Mouse (Mus musculus): ENCODE data around the gene Ankrd12. TPM values are rescaled to one million over a fixed set of nuclear protein-coding genes. Genes with fewer than 3 reads are reported as not detected.
A peak's percentile ranks its signal among the peaks of the same experiment; 100 is the strongest.

Ankrd12 gene
- total and polyA plus RNA-seq, 2 experiments from 2014 or later = 37.2 to 171 TPM

DNA sequence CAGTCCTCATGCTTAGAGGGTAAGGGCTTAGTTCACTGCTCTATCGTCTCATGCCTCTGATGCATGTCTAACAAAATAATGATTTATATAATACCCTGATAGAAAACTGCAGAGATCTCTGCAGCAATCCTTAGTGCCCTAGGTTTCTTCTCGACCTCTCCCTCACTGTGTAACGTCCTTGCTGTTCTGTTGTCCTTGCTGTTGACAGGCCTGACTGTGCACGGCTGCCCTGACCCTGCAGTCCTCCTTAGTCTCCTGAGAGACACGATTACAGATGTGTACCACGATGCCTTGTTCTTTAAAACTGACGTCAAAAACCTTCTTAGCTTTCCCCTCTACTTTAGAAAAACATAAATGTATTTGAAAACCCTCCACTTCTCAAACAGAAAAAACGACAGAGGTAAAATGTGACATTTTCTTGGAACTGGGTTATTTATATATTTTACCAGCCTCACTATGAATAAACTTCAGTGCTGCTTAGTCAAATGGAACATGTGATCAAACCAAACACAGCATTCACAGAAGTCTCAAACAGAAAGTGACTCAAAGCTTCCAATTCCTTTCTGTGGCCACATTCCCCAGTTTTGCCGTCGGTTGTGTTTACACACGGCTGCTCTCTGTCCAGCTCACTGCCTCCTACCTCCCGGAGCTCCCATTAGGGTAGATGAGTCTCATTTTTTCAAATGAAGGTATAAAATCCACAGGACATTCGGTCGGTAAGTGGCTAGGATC lies 137.3 kb downstream of the Ankrd12 start:
- no peak for DNase-seq (ENCODE audit: low spot score)
- ATAC-seq = no peak
- WGBS = 55% methylated on average over 14 of the region's 14 CpGs
- H3K4me1 ChIP-seq (ENCODE audit: insufficient read depth, low read length) = no peaks in the 10 kb centered on the region
- no peak for TF ChIP-seq CTCF (IDR thresholded peaks at IDR 0.05; ENCODE audit: low read depth)
- no peak overlapping the region for H3K4me2 ChIP-seq (ENCODE audit: low read depth, low read length)
- H3K4me3 ChIP-seq (ENCODE audit: low read length) = no peak overlapping the region
- no peak overlapping the region for H3K9ac ChIP-seq (replicated peaks; ENCODE audit: low read length)
- no peaks in the 10 kb centered on the region for H3K9me3 ChIP-seq (ENCODE audit: low read length)
- no peaks in the 10 kb centered on the region for H3K27me3 ChIP-seq (ENCODE audit: insufficient read depth, low read length)
- no peak overlapping the region; the same call in 1 of the 2 replicates for H3K27ac ChIP-seq
- H3K36me3 ChIP-seq (ENCODE audit: insufficient read depth, low read length) = peaks cover 9% of the 10 kb centered on the region; the same call in 1 of the 2 replicates

DNA sequence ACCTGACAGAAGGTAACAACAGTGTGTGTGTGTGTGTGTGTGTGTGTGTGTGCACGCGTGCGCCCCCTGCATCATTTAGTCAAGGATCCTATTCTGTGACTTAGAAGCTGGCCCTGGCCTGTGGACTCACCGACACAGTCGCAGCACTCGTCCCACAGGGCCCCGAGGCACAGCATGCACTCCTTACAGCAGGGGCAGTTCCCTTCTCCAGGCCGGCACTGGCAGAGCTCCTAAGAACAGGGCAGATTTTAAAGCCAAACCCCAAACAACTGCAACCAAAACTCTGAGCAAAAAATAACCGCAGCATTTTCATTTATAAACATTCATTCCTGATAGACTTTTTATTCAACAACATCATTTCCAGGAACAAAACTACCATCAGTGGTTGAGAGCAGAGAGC lies 139.2 kb downstream of the Ankrd12 start:
- no peaks in the 10 kb centered on the region for H3K27me3 ChIP-seq (ENCODE audit: insufficient read depth, low read length)
- no peak overlapping the region for H3K4me2 ChIP-seq (ENCODE audit: low read depth, low read length)
- ATAC-seq (no peak), DNase-seq (ENCODE audit: low spot score) (no peak)
- peaks cover 13% of the 10 kb centered on the region; the same call in 1 of the 2 replicates for H3K36me3 ChIP-seq (ENCODE audit: insufficient read depth, low read length)
- H3K4me1 ChIP-seq (ENCODE audit: insufficient read depth, low read length) = no peaks in the 10 kb centered on the region
- TF ChIP-seq CTCF (IDR thresholded peaks at IDR 0.05; ENCODE audit: low read depth) = no peak
- H3K9ac ChIP-seq (replicated peaks; ENCODE audit: low read length) = no peak overlapping the region
- 81% methylated on average over 9 of the region's 9 CpGs for WGBS
- H3K27ac ChIP-seq = no peak overlapping the region
- H3K9me3 ChIP-seq (ENCODE audit: low read length) = no peaks in the 10 kb centered on the region
- H3K4me3 ChIP-seq (ENCODE audit: low read length) = no peak overlapping the region

DNA sequence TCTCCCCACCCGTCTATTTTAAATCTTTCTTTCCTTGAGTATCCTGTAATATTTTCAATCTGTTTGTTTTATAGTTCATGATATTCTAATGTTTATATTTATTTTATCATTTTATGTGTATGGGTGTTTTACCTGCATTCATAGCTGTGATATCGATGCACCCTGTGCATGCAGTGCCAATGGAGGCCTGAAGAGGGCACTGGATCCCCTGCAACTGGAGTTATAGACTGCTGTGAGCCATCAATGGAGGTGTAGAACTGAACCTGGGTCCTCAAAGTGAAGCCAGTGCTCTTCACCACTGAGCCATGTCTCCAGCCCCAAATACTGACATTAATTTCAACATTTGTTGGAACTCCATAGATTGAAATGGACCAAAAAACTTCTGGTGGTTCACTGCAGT lies 143.1 kb downstream of the Ankrd12 start:
- no peak for DNase-seq (ENCODE audit: low spot score)
- ATAC-seq = no peak
- no peaks in the 10 kb centered on the region for H3K27me3 ChIP-seq (ENCODE audit: insufficient read depth, low read length)
- no peak overlapping the region for H3K27ac ChIP-seq
- TF ChIP-seq CTCF (IDR thresholded peaks at IDR 0.05; ENCODE audit: low read depth) = peak; percentile 56
- no peak overlapping the region for H3K4me2 ChIP-seq (ENCODE audit: low read depth, low read length)
- H3K4me3 ChIP-seq (ENCODE audit: low read length) = no peak overlapping the region
- 0 out of 2 replicates have a peak, but pooled peaks cover 3% of the 10 kb centered on the region for H3K4me1 ChIP-seq (ENCODE audit: insufficient read depth, low read length)
- H3K9me3 ChIP-seq (ENCODE audit: low read length) = no peaks in the 10 kb centered on the region
- no peak overlapping the region for H3K9ac ChIP-seq (replicated peaks; ENCODE audit: low read length)
- 98% methylated on average over 2 of the region's 2 CpGs for WGBS
- H3K36me3 ChIP-seq (ENCODE audit: insufficient read depth, low read length) = peaks cover 17% of the 10 kb centered on the region; the same call in 1 of the 2 replicates

DNA sequence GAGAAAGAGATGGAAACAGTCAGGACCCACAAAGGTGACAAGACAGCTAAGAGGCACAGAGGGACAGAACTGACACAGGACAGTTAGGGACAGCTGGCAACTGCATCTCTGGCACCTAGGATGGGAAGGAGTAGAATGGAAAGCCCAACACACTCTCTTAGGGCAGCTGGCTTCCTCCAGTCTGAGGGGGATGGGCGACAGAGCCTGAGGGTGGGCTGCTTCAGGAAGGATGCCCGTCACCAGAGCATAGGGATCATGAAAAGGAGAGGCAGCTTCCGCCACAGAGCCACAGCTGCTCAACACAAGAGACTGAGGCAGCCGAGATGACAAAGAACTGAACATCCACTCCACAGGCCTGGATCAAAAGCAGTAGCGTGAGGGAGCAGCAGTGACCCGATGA lies 145.4 kb downstream of the Ankrd12 start:
- Histone ChIP-seq H3K4me2 (ENCODE audit: low read depth, low read length) (no peak overlapping the region), H3K4me3 (ENCODE audit: low read length) (no peak overlapping the region), H3K27ac (no peak overlapping the region), H3K36me3 (ENCODE audit: insufficient read depth, low read length) (peaks cover 9% of the 10 kb centered on the region; the same call in 1 of the 2 replicates), H3K9ac (replicated peaks; ENCODE audit: low read length) (no peak overlapping the region), H3K4me1 (ENCODE audit: insufficient read depth, low read length) (0 out of 2 replicates have a peak, but pooled peaks cover 3% of the 10 kb centered on the region), H3K27me3 (ENCODE audit: insufficient read depth, low read length) (no peaks in the 10 kb centered on the region), H3K9me3 (ENCODE audit: low read length) (no peaks in the 10 kb centered on the region)
- ATAC-seq = peak; percentile 68
- no peak for TF ChIP-seq CTCF (IDR thresholded peaks at IDR 0.05; ENCODE audit: low read depth)
- no peak for DNase-seq (ENCODE audit: low spot score)
- 48% methylated on average over 6 of the region's 6 CpGs for WGBS

DNA sequence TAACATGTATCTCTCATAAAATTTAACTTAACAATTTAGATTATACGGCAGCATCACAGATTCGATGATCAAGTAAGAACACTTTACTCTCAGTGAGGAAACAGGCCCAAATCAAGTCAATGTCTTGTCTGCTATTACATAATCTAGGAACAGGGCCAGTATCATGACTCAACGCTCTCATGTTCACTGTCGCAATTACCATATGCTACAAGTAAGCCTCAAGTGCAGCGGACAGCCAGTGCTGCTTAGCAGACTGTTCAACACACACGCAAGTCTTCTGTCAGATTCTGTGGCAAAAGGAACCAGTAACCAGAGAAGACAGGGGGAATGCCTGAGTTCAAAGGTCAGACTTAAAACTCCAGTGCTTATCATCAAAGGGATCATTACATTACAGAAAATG lies 145.9 kb downstream of the Ankrd12 start:
- peak; percentile 55 for DNase-seq (ENCODE audit: low spot score)
- Histone ChIP-seq H3K4me2 (ENCODE audit: low read depth, low read length) (no peak overlapping the region), H3K4me1 (ENCODE audit: insufficient read depth, low read length) (0 out of 2 replicates have a peak, but pooled peaks cover 3% of the 10 kb centered on the region), H3K27ac (no peak overlapping the region), H3K4me3 (ENCODE audit: low read length) (no peak overlapping the region), H3K27me3 (ENCODE audit: insufficient read depth, low read length) (no peaks in the 10 kb centered on the region), H3K9me3 (ENCODE audit: low read length) (no peaks in the 10 kb centered on the region), H3K36me3 (ENCODE audit: insufficient read depth, low read length) (peaks cover 13% of the 10 kb centered on the region; the same call in 1 of the 2 replicates), H3K9ac (replicated peaks; ENCODE audit: low read length) (no peak overlapping the region)
- 58% methylated on average over 6 of the region's 6 CpGs for WGBS
- ATAC-seq = peak; percentile 53; the same call in 1 of the 2 replicates
- no peak for TF ChIP-seq CTCF (IDR thresholded peaks at IDR 0.05; ENCODE audit: low read depth)

DNA sequence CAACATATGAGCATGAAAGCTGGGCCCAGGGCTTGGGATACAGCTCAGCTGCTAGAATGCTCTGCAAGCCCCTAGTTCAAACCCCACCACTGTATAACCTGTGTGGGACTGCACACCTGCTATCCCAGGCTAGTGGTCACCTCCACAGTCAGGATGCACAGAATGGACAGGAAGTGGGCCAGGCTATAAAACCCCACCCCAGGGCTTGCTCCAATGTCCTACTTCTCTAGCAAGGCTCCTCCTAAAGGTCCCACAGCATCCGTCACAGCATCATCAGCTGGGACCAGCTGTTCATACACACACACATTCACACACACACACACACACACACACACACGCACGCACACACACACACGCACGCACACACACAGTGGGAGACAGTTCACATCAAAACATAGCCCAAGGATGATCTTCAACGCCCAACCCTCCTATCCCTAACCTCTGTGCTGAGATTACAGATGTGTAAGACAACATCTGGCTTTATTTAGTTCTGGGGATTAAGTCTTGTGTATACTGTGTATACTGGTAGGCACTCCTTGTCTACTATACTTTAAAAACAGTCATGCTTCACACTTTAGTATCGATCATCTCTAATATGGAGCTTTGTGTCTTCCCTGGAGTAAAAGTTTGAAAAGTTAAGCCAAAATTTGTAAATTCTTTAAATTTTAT lies 146.6 kb downstream of the Ankrd12 start:
- no peaks in the 10 kb centered on the region for H3K27me3 ChIP-seq (ENCODE audit: insufficient read depth, low read length)
- H3K36me3 ChIP-seq (ENCODE audit: insufficient read depth, low read length) = peaks cover 16% of the 10 kb centered on the region
- no peak overlapping the region for H3K4me3 ChIP-seq (ENCODE audit: low read length)
- H3K9me3 ChIP-seq (ENCODE audit: low read length) = no peaks in the 10 kb centered on the region
- ATAC-seq (no peak), DNase-seq (ENCODE audit: low spot score) (no peak)
- WGBS = 90% methylated on average over 7 of the region's 7 CpGs
- no peak overlapping the region for H3K9ac ChIP-seq (replicated peaks; ENCODE audit: low read length)
- no peak overlapping the region for H3K27ac ChIP-seq
- H3K4me1 ChIP-seq (ENCODE audit: insufficient read depth, low read length) = 0 out of 2 replicates have a peak, but pooled peaks cover 3% of the 10 kb centered on the region
- H3K4me2 ChIP-seq (ENCODE audit: low read depth, low read length) = no peak overlapping the region
- no peak for TF ChIP-seq CTCF (IDR thresholded peaks at IDR 0.05; ENCODE audit: low read depth)
